Mouse (Mus musculus): ENCODE measurements around the gene Fam216a. TPM values are rescaled to one million over a fixed set of nuclear protein-coding genes. Genes with fewer than 3 reads are reported as not detected.

Gene Fam216a
- polyA plus RNA-seq, 1 experiment from 2014 or later = 158 TPM

DNA sequence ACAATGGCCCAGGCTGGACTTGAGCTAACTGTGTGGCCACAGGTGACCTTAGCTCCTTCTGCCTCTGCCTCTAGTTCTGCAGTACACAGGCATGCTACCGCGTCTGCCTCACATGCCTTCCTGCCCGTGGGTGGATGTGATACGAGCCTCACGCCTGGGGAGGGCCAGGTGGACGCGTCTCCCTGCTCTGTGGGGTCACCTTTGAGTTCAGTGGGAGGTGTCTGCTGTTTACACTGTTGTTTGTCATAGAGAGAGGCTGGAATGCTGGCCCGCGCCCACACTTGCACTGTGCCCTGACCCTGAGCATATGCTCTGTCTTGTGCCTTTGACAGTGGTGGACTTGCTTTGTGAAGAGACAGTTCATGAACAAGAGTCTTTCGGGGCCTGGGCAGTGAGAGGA lies 33.4 kb upstream of the Fam216a start:
- H3K4me3 ChIP-seq (ENCODE audit: low read depth, low read length) = no peak overlapping the region
- WGBS = 97% methylated on average over 10 of the region's 10 CpGs
- no peaks in the 10 kb centered on the region for H3K27me3 ChIP-seq (ENCODE audit: control insufficient read depth, insufficient read depth, low read length)
- peaks cover 50% of the 10 kb centered on the region for H3K36me3 ChIP-seq (ENCODE audit: control insufficient read depth, insufficient read depth, low read length)
- no peak overlapping the region for H3K9ac ChIP-seq (replicated peaks; ENCODE audit: low read depth, low read length)
- no peaks in the 10 kb centered on the region for H3K4me1 ChIP-seq (ENCODE audit: control insufficient read depth, insufficient read depth, low read length)
- no peaks in the 10 kb centered on the region for H3K9me3 ChIP-seq (ENCODE audit: control insufficient read depth, low read length)
- H3K4me2 ChIP-seq (ENCODE audit: low read depth, low read length) = no peak overlapping the region
- H3K27ac ChIP-seq (ENCODE audit: low read depth, low read length) = no peak overlapping the region
- ATAC-seq (ENCODE audit: low read depth) = no peak

DNA sequence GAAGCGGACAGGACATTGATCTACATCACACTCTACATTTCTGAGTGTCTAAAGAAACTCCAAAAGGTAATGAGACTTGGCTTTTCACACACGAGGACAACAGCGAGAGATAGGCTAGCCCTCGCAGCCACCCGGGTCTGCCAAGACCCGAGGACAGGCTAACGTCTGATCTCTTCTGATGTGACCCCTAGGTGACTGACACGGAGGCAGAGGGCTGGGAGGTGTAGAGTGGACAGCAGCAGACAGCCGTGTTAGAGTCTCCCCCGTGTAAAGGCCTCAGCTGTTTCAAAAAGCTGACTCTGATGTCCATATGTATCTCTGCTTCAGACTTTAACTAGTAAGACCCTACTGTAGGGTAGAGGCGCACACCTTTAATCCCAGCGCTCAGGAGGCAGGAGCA lies 31.2 kb upstream of the Fam216a start:
- no peaks in the 10 kb centered on the region for H3K9me3 ChIP-seq (ENCODE audit: control insufficient read depth, low read length)
- H3K9ac ChIP-seq (replicated peaks; ENCODE audit: low read depth, low read length) = no peak overlapping the region
- H3K36me3 ChIP-seq (ENCODE audit: control insufficient read depth, insufficient read depth, low read length) = peaks cover 63% of the 10 kb centered on the region
- no peaks in the 10 kb centered on the region for H3K27me3 ChIP-seq (ENCODE audit: control insufficient read depth, insufficient read depth, low read length)
- no peak overlapping the region for H3K4me3 ChIP-seq (ENCODE audit: low read depth, low read length)
- no peak overlapping the region for H3K27ac ChIP-seq (ENCODE audit: low read depth, low read length)
- WGBS = 97% methylated on average over 12 of the region's 12 CpGs
- no peaks in the 10 kb centered on the region for H3K4me1 ChIP-seq (ENCODE audit: control insufficient read depth, insufficient read depth, low read length)
- no peak for ATAC-seq (ENCODE audit: low read depth)
- H3K4me2 ChIP-seq (ENCODE audit: low read depth, low read length) = no peak overlapping the region

DNA sequence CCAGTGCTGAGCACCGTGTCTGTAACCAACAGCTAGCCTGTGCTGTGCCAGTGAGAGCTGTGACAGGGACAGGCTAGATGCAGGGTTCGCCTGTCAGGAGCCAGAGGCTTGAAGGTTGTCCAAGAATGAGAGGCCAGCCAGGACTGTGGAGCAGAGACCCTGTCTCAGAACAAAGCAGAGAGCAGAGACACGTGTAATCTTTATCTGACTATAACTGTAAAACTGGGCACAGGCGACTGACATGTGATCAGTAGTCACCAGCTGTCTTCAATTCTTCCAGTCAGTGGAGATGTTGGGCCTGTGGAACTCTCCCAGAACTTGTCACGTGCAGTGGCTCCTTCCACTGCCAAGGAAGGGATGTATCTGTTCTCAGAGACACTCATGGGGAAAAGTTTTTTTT lies 30.6 kb upstream of the Fam216a start:
- no peak for ATAC-seq (ENCODE audit: low read depth)
- no peaks in the 10 kb centered on the region for H3K9me3 ChIP-seq (ENCODE audit: control insufficient read depth, low read length)
- H3K27ac ChIP-seq (ENCODE audit: low read depth, low read length) = no peak overlapping the region
- 89% methylated on average over 5 of the region's 5 CpGs for WGBS
- H3K9ac ChIP-seq (replicated peaks; ENCODE audit: low read depth, low read length) = no peak overlapping the region
- no peaks in the 10 kb centered on the region for H3K4me1 ChIP-seq (ENCODE audit: control insufficient read depth, insufficient read depth, low read length)
- no peak overlapping the region for H3K4me2 ChIP-seq (ENCODE audit: low read depth, low read length)
- H3K4me3 ChIP-seq (ENCODE audit: low read depth, low read length) = no peak overlapping the region
- no peaks in the 10 kb centered on the region for H3K27me3 ChIP-seq (ENCODE audit: control insufficient read depth, insufficient read depth, low read length)
- H3K36me3 ChIP-seq (ENCODE audit: control insufficient read depth, insufficient read depth, low read length) = peaks cover 68% of the 10 kb centered on the region

DNA sequence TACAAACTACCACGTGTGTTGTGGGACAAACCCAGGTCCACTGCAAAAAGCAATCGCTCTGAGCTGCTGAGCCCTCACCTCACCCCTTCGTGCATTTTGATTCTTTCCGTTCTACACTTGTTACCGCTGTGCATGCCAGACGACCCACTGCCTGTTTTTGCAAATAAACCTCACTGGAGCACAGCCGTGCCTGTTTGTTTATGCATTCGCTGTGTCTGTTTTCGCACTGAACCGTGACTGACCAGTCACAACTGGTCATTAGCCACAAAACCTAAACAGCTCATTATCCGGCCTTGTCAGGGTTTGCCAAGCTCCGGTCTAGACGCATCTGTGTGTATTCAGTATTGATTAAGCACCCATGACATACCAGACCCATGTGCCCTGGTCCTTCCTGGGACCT lies 30.0 kb upstream of the Fam216a start:
- H3K9me3 ChIP-seq (ENCODE audit: control insufficient read depth, low read length) = no peaks in the 10 kb centered on the region
- H3K4me2 ChIP-seq (ENCODE audit: low read depth, low read length) = no peak overlapping the region
- peaks cover 68% of the 10 kb centered on the region for H3K36me3 ChIP-seq (ENCODE audit: control insufficient read depth, insufficient read depth, low read length)
- no peak for ATAC-seq (ENCODE audit: low read depth)
- no peaks in the 10 kb centered on the region for H3K4me1 ChIP-seq (ENCODE audit: control insufficient read depth, insufficient read depth, low read length)
- H3K27me3 ChIP-seq (ENCODE audit: control insufficient read depth, insufficient read depth, low read length) = no peaks in the 10 kb centered on the region
- no peak overlapping the region for H3K27ac ChIP-seq (ENCODE audit: low read depth, low read length)
- 80% methylated on average over 13 of the region's 13 CpGs for WGBS
- no peak overlapping the region for H3K9ac ChIP-seq (replicated peaks; ENCODE audit: low read depth, low read length)
- no peak overlapping the region for H3K4me3 ChIP-seq (ENCODE audit: low read depth, low read length)

DNA sequence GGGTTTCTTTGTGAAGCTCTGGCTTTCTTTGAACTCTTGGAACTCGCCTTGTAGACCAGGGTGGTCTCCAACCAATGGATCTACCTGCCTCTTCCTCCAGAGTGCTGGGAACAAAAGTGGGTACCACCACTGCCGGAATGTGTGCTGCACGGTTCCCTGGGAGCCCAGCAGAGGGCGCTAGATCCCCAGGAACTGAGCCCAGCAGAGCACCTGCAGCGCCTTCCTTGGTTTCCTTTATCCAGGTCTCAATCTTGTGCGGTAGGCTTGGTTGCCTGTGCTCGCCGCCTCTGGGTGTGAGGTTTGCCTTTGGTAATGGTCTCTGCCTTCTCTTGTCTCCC lies 29.1 kb upstream of the Fam216a start:
- H3K36me3 ChIP-seq (ENCODE audit: control insufficient read depth, insufficient read depth, low read length) = peaks cover 64% of the 10 kb centered on the region
- no peak overlapping the region for H3K27ac ChIP-seq (ENCODE audit: low read depth, low read length)
- H3K4me3 ChIP-seq (ENCODE audit: low read depth, low read length) = no peak overlapping the region
- no peaks in the 10 kb centered on the region for H3K9me3 ChIP-seq (ENCODE audit: control insufficient read depth, low read length)
- no peak overlapping the region for H3K9ac ChIP-seq (replicated peaks; ENCODE audit: low read depth, low read length)
- 19% methylated on average over 8 of the region's 8 CpGs for WGBS
- no peaks in the 10 kb centered on the region for H3K27me3 ChIP-seq (ENCODE audit: control insufficient read depth, insufficient read depth, low read length)
- H3K4me1 ChIP-seq (ENCODE audit: control insufficient read depth, insufficient read depth, low read length) = no peaks in the 10 kb centered on the region
- no peak overlapping the region for H3K4me2 ChIP-seq (ENCODE audit: low read depth, low read length)
- ATAC-seq (ENCODE audit: low read depth) = no peak

DNA sequence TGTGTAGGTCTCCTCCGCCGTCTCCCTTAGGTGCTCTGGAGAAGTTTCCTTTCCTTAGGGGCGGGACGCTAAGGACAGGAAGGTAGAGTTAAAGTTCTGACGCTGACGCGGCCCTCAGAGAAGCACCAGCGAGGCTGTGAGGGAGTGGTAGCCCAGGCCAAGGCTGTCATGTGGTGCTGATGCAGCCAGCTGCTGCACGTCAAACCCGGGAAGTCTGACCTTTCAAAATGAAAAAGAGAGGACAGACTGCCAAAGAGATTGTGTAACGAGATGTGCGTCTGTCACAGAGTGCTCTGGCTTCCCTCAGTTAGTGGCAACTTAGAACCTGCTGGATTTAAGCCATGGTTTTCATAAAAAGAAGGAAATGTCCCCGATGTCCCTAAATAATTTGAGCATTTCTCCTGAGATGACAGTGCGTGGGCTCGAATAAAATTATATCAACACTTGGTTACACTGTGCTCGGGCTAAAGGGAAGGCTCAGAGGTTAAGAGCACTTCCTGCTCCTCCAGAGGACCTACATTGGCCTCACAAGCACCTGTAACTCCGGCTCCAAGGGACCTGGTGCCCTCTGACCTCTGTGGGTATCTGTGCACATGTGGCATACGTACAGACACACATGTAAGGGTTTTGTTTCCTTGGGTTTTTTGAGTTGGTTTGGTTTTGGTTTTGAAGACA lies 28.6 kb upstream of the Fam216a start:
- Histone ChIP-seq H3K36me3 (ENCODE audit: control insufficient read depth, insufficient read depth, low read length) (peaks cover 60% of the 10 kb centered on the region), H3K27ac (ENCODE audit: low read depth, low read length) (no peak overlapping the region), H3K4me1 (ENCODE audit: control insufficient read depth, insufficient read depth, low read length) (no peaks in the 10 kb centered on the region), H3K4me2 (ENCODE audit: low read depth, low read length) (no peak overlapping the region), H3K9me3 (ENCODE audit: control insufficient read depth, low read length) (no peaks in the 10 kb centered on the region), H3K9ac (replicated peaks; ENCODE audit: low read depth, low read length) (no peak overlapping the region), H3K27me3 (ENCODE audit: control insufficient read depth, insufficient read depth, low read length) (no peaks in the 10 kb centered on the region), H3K4me3 (ENCODE audit: low read depth, low read length) (no peak overlapping the region)
- 88% methylated on average over 18 of the region's 18 CpGs for WGBS
- no peak for ATAC-seq (ENCODE audit: low read depth)

DNA sequence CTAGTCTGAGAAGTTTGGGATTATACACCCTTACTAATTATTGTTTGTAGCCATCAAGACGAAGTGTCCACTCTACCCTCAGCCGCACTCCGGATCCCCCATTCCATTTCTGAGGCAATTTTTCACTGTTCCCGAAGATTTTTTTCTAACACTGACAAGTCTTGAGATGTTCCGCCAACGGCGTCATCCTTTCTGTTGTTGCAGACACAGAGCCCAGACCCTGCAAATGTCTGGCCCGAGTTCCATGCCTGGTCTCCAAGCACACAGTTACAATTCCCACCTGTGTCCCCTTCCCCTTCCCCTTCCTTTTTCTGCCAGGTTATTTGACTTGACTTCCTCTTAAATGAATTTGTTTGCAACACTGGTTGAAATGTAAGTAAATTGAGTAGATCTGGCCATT lies 27.7 kb upstream of the Fam216a start:
- Histone ChIP-seq H3K27me3 (ENCODE audit: control insufficient read depth, insufficient read depth, low read length) (no peaks in the 10 kb centered on the region), H3K4me2 (ENCODE audit: low read depth, low read length) (no peak overlapping the region), H3K9ac (replicated peaks; ENCODE audit: low read depth, low read length) (no peak overlapping the region), H3K4me3 (ENCODE audit: low read depth, low read length) (no peak overlapping the region), H3K4me1 (ENCODE audit: control insufficient read depth, insufficient read depth, low read length) (no peaks in the 10 kb centered on the region), H3K9me3 (ENCODE audit: control insufficient read depth, low read length) (no peaks in the 10 kb centered on the region), H3K36me3 (ENCODE audit: control insufficient read depth, insufficient read depth, low read length) (peaks cover 53% of the 10 kb centered on the region), H3K27ac (ENCODE audit: low read depth, low read length) (no peak overlapping the region)
- no peak for ATAC-seq (ENCODE audit: low read depth)
- 91% methylated on average over 8 of the region's 8 CpGs for WGBS

DNA sequence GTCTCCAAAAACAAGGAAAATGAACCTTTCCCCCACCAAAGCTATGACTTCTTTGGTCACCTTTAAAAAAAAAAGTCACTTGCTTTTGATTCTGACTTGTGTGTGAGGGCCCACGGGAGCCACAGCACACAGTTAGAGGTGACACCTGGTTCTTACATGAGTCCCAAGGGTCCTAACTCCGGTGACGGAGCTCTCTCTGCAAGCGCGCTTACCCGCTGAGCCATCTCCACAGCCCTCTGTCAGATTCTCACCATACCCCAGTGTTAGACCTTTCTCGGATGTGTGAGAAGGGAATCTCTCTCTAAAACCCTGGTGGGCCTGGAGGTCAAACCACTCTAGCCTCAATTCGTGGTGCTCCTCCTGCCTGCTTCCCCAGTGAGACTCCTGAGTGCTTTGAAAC lies 25.3 kb upstream of the Fam216a start:
- Histone ChIP-seq H3K9me3 (ENCODE audit: control insufficient read depth, low read length) (no peaks in the 10 kb centered on the region), H3K9ac (replicated peaks; ENCODE audit: low read depth, low read length) (0 out of 2 replicates have a peak overlapping the region, but pooled peaks have one; percentile 25), H3K27ac (ENCODE audit: low read depth, low read length) (no peak overlapping the region), H3K4me3 (ENCODE audit: low read depth, low read length) (no peak overlapping the region), H3K4me1 (ENCODE audit: control insufficient read depth, insufficient read depth, low read length) (peaks cover 6% of the 10 kb centered on the region), H3K27me3 (ENCODE audit: control insufficient read depth, insufficient read depth, low read length) (no peaks in the 10 kb centered on the region), H3K4me2 (ENCODE audit: low read depth, low read length) (no peak overlapping the region), H3K36me3 (ENCODE audit: control insufficient read depth, insufficient read depth, low read length) (peaks cover 29% of the 10 kb centered on the region)
- 93% methylated on average over 8 of the region's 8 CpGs for WGBS
- no peak for ATAC-seq (ENCODE audit: low read depth)

DNA sequence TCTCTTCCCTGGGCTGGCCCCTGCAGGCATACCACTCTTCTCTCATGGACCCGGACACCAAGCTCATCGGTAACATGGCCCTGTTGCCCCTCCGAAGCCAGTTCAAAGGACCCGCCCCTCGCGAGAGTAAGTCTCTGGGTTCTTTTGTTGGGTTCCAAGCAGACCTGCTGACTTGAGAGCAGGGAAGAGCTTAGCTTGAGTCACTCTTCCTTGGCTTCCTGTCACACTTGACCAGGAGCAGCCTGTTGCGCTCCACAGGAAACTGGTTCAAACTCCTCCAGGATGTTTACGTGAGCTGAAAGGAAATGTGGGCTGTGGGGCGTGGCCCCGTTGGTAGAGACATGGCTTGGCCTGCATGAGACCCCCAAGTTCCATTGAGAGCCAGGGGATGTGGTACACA lies 24.6 kb upstream of the Fam216a start:
- Histone ChIP-seq H3K4me3 (ENCODE audit: low read depth, low read length) (no peak overlapping the region), H3K4me1 (ENCODE audit: control insufficient read depth, insufficient read depth, low read length) (peaks cover 8% of the 10 kb centered on the region), H3K4me2 (ENCODE audit: low read depth, low read length) (no peak overlapping the region), H3K27ac (ENCODE audit: low read depth, low read length) (no peak overlapping the region), H3K9ac (replicated peaks; ENCODE audit: low read depth, low read length) (no peak overlapping the region), H3K9me3 (ENCODE audit: control insufficient read depth, low read length) (no peaks in the 10 kb centered on the region), H3K36me3 (ENCODE audit: control insufficient read depth, insufficient read depth, low read length) (peaks cover 22% of the 10 kb centered on the region), H3K27me3 (ENCODE audit: control insufficient read depth, insufficient read depth, low read length) (no peaks in the 10 kb centered on the region)
- 94% methylated on average over 10 of the region's 10 CpGs for WGBS
- no peak for ATAC-seq (ENCODE audit: low read depth)
